Mouse (Mus musculus) ovary, postnatal 36 days (tissue): Measurements from ENCODE around the gene Fabp6.

ENCODE experiments used
- DNase-seq: peaks from one replicate; pipeline ENCODE4 v3.0.0; 2022; ENCODE audit warnings: low spot score, mixed read lengths

Gene Fabp6

DNA sequence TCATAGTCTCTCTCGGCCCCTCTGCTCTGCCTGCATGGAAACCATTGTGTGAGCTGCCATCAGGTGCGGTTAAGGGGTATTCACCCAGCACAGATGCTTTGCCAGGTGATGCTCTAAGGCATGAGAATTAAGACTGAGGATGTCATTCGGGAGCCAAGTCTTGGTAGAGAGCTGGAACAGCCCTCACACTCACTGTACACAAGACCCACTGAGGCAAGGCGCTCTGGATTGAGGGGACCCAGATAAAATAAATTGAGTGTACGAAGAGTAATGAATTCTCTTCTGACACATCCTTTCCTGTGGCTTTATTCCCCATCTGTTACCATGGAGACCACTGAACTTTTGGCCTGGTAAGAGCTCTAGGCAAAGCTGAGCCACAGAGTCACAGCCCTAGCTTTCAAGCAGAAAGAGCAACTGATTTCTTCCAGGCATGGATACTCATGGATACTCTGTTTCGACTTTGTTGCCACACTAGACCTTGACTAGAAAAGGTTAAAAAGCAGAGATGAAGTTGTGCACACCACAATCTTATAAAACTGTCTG is 11.7 kb downstream of the Fabp6 start:
- no peak for DNase-seq

DNA sequence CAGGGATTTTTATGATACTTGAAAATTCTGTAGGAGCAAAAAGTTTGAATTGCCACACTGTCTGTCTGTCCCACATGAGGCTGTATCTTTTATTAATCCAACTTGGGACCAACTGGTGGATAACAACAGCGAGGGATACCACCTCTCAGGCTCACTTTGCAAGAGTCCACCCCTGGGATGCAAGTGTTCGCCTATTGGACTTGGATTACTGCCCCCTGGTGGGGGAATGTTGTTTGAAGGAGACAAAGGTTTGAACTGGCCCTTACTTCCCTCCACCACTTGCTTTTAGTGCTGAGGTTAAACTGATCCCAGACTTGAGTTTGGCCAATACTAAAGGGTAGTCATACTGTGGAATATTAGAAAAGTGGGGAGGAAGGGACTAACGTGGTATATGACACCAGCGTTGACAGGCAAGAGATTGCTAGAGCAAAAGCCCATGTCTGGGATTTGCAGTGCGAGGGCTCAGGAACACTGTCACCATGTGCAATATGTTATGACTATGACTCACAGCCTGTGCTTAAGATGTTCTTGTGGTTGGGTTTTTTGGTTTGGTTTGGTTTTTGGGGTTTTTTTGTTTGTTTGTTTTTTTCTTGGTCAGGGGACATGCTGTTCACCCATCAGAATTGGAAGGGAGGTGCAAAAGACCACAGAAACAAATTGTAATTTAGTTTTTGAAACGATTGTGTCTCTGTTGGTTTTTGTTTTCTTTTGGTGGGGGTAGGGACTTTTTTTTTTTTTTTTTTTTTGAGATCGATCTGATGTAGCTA is 14.8 kb downstream of the Fabp6 start, which contains the start of gene 4933415A04Rik:
Gene 4933415A04Rik, plus strand, starts transcription at position 717 of the 767 bp plus-strand sequence.
- DNase-seq, result peak; percentile 43

DNA sequence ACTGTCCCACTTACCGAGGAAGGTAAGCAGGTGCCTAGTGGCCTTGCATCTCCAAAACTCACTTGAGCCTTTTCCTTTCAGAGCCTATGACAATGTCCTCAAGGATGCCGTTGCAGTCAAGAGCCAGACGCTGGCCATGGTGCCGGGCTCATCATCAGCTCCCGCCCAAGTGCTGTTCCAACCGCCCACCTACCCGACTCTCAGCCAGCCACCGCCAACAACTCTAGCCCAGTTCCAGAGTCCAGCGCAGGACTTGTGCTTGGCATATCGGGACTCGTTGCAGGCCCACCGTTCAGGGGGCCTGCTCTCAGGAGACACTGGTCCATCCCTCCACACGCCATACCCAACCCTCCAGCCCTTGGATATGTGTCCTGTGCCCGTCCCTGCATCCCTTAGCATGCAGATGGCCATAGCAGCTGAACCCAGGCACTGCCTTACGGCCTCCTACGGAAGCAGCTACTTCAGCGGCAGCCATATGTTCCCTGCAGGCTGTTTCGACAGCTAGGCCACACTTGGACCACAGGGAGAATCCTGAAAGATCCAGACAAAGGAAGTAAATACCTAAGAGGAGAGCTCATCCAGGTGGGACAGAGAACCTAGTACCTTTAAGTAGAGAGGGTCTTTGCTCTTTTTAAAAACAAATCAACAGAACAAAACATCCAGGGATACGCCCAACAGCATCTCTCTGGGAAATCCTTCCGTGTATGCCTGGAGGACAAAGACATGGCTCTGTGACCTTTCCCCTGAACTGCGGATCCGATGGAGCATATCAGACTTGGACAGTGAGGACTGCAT is 15.9 kb downstream of the Fabp6 start:
- DNase-seq, result no peak

- no peak for DNase-seq
Measured at GRCm38 (mm10) chr11:43577713-43578478, 23.4 kb downstream of the Fabp6 start.

DNA sequence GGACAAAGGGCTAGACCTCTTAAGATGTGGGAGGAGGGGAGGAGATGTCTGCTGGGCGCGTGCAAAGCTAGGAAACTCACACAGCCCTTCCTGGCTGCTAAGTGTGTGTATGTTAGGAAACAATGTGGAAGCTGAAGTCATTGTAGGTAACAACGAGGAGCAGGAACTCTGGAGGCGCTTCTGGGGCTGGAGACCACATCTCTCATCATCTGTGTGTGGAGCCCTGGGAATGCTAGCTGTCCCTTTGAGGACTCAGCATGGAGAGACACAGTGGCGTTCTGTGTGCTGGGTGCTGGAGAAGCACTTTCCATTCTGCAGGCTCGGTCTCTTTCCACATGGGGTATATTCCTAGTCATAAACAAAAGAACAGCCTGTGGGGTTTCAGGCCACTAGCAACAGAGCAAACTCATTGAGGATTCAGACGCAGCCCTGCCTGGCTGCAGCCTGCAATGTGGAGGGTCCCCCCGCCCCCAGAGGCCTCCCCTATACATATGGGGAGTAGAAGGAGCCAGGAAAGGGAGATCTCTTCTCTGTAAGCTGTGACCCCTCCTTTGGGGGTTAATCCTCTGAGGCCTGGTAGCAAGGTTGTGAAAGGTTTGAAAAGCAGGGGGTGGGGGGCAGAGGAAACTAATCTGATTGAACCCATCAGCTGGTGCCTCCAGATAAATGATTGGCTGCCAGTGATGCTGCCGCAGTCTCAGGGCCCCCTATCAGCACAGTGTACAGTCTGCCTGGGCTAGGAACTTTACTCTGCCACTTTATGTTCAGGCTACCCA is 25.8 kb downstream of the Fabp6 start:
- DNase-seq, result no peak

DNA sequence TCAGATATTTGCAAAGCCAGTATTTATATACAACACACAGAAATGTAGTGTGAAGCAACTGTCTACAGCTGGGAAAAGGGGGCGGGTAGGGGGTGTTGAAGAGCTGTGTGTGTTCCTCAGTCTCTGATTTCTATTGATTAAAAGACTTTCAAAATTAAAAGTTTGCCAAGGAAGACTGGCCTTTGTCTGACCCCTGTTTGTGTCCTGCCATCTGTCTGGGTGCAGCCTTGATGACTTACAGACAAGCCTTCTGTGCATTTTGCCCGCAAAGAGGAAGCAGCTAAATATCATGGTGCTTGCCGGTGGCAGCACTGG is 26.3 kb downstream of the Fabp6 start:
- no peak for DNase-seq

GRCm38 (mm10) chr11:43569595-43569994 is 31.7 kb downstream of the Fabp6 start:
- DNase-seq, result no peak

DNA sequence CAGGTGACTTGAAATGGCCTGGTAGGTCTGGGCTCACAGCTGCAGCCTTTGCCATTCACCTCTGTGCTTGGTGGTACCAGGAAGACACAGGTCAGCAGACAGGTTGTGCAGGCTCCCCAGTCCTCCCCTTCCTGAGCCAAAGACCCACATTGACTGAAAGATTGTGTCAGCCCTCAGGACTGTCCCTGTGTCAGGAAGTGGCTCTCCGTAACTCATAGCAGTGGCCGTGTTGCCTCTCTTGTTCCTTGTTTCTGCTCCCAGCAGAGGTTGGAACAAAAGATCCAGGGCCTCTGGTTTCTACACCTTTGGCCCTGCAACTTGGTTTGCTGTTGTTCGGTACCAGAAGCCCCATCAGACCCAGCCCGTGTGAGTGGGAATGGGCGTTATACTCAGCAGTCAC is 32.2 kb downstream of the Fabp6 start:
- no peak for DNase-seq

DNA sequence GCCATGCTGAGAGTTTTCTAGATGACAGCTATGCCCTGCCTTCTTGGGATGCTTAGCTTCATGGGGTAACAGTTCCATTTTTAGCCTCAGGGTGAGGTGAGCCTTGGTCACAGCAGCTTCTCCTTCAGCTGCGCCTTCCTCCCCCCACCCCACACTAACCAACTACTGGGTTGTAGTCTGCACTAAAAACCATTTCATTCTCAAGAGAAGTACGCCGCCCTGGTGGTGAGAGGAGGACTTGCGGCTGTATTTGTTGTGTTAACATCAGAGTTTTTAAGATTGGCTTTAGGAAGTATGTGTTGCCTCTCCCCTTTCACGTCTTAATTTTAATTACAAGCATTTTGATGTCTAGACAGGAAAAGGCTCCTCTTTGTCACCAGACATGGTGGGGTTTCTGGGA is 33.1 kb downstream of the Fabp6 start:
- no peak for DNase-seq

- no peak for DNase-seq
Measured at GRCm38 (mm10) chr11:43566696-43567095, 34.6 kb downstream of the Fabp6 start.

- no peak for DNase-seq
Measured at GRCm38 (mm10) chr11:43565852-43566251, 35.5 kb downstream of the Fabp6 start.

DNA sequence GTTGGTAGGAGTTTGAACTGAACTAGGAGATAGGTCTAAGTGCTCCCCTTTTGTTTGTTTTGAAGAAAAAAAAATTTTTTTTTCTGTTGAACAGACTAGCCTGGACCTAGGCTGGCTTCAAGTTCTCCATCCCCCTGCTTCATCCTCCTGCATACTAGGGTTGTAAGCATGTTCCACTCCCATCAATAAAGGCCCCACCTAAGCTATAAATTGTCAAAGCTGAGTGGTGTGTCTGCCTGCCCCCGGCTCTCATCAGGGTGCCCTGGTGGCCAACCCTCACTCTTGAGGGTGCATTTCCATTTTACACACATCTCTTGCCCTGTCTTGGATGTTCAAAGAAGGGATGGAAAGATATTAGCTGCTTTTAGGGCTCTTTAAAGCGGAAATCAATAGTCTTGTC is 35.9 kb downstream of the Fabp6 start:
- no peak for DNase-seq

DNA sequence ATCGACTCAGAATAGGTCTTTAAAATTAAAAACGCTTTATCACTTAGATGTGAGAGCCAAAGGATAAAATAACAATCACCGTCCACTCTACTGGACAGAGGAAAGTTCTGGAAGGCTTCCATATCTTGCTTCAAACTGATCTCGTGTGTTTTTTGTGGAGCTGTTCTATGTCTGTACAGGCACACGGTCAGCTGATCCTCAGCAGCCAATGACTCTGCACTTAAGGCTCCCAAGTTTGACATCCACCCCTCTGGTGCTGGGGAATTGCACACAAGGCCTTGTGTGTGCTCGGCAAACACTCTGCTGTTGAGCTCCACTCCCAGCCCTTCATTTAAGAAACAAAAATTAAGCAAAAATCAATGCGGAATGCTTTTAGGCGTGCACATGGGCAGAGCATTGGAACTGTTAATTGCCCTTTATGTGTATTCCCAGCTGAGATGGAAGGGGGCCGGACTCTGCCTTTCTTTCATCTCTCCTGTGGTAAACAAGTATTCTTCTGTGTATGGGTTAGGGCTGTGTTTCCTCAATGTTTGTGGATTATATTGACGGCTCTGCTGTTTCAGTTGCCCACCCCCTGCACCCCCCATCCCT is 37.6 kb downstream of the Fabp6 start:
- no peak for DNase-seq

DNA sequence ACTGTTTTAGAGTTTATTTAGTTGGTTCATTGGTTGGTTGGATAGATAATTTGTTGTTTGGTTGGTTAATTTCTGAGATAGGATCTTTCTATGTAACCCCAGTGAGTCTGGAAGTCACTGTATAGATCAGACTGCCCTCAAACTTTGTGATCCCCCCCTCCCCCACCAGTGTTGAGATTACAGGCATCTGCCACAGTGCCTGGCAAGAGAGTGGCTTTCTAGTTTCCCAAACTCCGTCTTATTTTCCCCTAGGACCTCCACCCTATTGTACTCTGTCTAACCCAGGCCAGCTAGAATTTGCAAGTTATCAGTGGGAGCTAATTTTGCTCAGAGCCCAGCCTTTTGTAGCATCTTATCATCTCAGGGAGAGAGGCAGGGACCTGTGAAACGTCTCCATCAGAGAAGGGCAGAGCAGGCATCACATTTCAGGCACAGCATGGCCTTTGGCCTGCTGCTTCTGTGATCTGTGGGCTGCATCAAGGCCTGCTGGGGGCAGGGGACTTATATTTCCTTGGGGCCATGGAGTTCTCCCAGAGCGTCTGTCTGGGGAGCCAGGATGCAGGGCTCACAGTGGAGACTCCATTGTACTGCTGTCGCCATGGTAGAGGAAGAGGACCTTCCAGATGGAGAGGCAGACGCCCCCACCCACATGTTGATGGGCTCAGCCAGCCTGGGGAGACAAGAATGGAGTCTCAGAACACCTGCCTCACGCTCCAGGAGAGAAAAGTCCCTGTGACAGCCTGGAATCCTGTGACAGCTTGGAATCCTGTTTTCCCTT is 41.6 kb downstream of the Fabp6 start:
- no peak for DNase-seq

GRCm38 (mm10) chr11:43556538-43556937 is 44.8 kb downstream of the Fabp6 start:
- no peak for DNase-seq

DNA sequence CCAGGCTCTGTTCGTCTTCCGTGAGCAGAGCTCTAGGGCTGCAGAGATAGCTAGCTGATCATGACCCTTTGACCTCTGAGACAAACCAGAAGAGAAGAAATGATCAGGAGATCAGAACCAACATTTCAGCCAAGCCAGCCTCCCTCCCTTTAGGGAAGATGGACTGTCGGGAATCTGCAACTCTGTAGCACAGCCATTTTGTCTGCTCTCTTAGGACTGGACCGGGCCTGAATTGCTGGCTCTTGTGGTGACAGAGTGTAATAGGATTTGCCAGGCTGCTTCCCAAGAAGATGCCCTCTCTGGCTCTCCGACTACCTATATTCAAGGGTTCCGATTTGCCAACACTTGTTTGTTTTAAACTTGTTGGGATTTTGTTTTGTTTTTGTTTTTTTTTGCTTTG is 48.7 kb downstream of the Fabp6 start:
- DNase-seq, result no peak

- no peak for DNase-seq
Measured at GRCm38 (mm10) chr11:43551756-43552155, 49.6 kb downstream of the Fabp6 start.

GRCm38 (mm10) chr11:43549701-43550100 is 51.6 kb downstream of the Fabp6 start:
- DNase-seq, result peak; percentile 72

DNA sequence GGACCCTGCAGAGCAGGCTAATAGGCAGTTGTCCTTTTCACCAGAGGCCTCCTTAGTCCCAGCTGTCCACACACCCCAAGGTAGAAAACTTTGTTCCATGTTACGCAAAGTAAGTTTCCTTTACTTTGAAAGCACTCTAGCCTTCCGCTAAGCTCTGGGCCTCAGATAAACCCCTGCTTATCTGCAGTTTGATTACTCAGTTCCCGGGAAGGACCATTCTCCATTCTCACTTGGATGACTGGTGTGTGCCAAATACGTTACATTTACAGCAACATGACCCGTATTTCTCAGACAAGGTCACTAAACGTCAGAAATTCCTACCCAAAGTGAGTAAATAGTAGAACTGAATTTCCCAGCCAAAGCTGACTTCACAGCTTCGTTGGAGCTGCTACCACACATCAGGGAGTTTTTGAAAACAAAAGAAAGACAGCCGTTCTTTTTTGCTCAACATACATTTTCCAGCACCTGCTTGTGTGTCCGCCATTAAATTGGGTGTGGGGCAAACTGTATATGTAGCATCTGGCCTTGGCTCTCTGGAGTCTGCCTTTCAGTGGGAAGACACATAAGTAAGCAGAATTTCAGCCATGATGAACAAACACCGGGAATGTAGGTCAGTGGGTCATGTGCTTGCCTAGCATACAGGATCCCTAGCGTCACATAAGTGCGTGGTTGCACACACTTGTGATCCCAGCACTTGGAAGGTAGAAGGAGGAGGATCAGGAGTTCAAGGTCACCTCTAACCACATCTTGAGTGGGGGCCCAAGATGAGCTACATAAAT is 52.5 kb downstream of the Fabp6 start:
- DNase-seq, result no peak

- peak; percentile 80 for DNase-seq
Measured at GRCm38 (mm10) chr11:43548148-43548547, 53.2 kb downstream of the Fabp6 start.
